Mouse (Mus musculus) hindbrain, embryonic 16.5 days (tissue): ENCODE measurements around the gene 1700003E16Rik. TPM values are rescaled to one million over a fixed set of nuclear protein-coding genes. Genes with fewer than 3 reads are reported as not detected.
A peak's percentile ranks its signal among the peaks of the same experiment; 100 is the strongest.

Experiments used
- ATAC-seq: fragments of 200-750 bp; cut with Nextera tagmentation; 2 replicates; pipeline ENCODE4 v1.8.0; 2017; ENCODE audit warnings: moderate TSS enrichment, moderate library complexity
- H3K27ac ChIP-seq: fragments of 300-500 bp; sonication (generic); 2 replicates; pipeline ENCODE4 v1.5.1; 2014; ENCODE audit warnings: low read depth, mild to moderate bottlenecking, control low read depth, low read length, moderate library complexity
- H3K27me3 ChIP-seq: fragments of 300-500 bp; sonication (generic); replicated peaks from 2 replicates; pipeline ENCODE4 v1.6.1; 2014; ENCODE audit warnings: low read length; ENCODE audit not compliant: control insufficient read depth, insufficient read depth
- H3K36me3 ChIP-seq: fragments of 300-500 bp; sonication (generic); 2 replicates; pipeline ENCODE4 v1.6.1; 2014; ENCODE audit warnings: mild to moderate bottlenecking, low read length, moderate library complexity, mixed read lengths; ENCODE audit not compliant: control insufficient read depth, insufficient read depth
- H3K4me1 ChIP-seq: fragments of 300-500 bp; sonication (generic); 2 replicates; pipeline ENCODE4 v1.6.1; 2014; ENCODE audit warnings: low read depth, low read length; ENCODE audit not compliant: control insufficient read depth, insufficient read depth
- H3K4me2 ChIP-seq: fragments of 300-500 bp; sonication (generic); 2 replicates; pipeline ENCODE4 v1.6.1; 2014; ENCODE audit warnings: mild to moderate bottlenecking, low read length, control low read depth, moderate library complexity
- H3K4me3 ChIP-seq: fragments of 300-500 bp; sonication (generic); 2 replicates; pipeline ENCODE4 v1.5.1; 2014; ENCODE audit warnings: mild to moderate bottlenecking, low read length, control low read depth, moderate library complexity
- H3K9ac ChIP-seq: fragments of 300-500 bp; sonication (generic); 2 replicates; pipeline ENCODE4 v1.6.1; 2014; ENCODE audit warnings: low read depth, mild to moderate bottlenecking, control low read depth, low read length, moderate library complexity
- H3K9me3 ChIP-seq: fragments of 300-500 bp; sonication (generic); 2 replicates; pipeline ENCODE4 v1.6.1; 2014; ENCODE audit warnings: mild to moderate bottlenecking, low read length, moderate library complexity; ENCODE audit not compliant: control insufficient read depth
- WGBS: fragments of 180-500 bp; shearing (Covaris S2); extraction: QIAGEN DNeasy Blood & Tissue Kit; methylation state at CpG from one replicate; pipeline ENCODE4 v1.1.7; 2014; 5-methylcytosine and 5-hydroxymethylcytosine counted together
- polyA plus RNA-seq: library from polyadenylated mRNA; unstranded; fragments of >200 nt; fragmentation: Nextera tagmentation; extraction: Ambion mirVana; gene quantifications from 2 replicates; pipeline ENCODE4 v1.2.1, GENCODE M21; 2015

1700003E16Rik gene
- polyA plus RNA-seq, 1 experiment from 2014 or later, result 12.9 TPM

GRCm38 (mm10) chr6:83162701-83163100 is 6.5 kb downstream of the 1700003E16Rik start:
- no peak for ATAC-seq
- no peaks in the 10 kb centered on the region for H3K9me3 ChIP-seq
- H3K4me3 ChIP-seq, result peak overlapping the region; percentile 32
- peak overlapping the region; percentile 59 for H3K4me2 ChIP-seq
- 0% methylated on average over 8 of the region's 8 CpGs for WGBS
- no peak overlapping the region for H3K9ac ChIP-seq
- peaks cover 28% of the 10 kb centered on the region for H3K4me1 ChIP-seq
- H3K36me3 ChIP-seq, result no peaks in the 10 kb centered on the region
- H3K27ac ChIP-seq, result no peak overlapping the region
- H3K27me3 ChIP-seq, result peaks cover 30% of the 10 kb centered on the region

- H3K27ac ChIP-seq, result peak overlapping the region; percentile 96
- peaks cover 39% of the 10 kb centered on the region for H3K4me1 ChIP-seq
- no peaks in the 10 kb centered on the region for H3K9me3 ChIP-seq
- ATAC-seq, result peak; percentile 38
- no peaks in the 10 kb centered on the region for H3K36me3 ChIP-seq
- H3K4me3 ChIP-seq, result peak overlapping the region; percentile 88
- peak overlapping the region; percentile 75 for H3K4me2 ChIP-seq
- 5% methylated on average over 6 of the region's 6 CpGs for WGBS
- peak overlapping the region; percentile 94 for H3K9ac ChIP-seq
- H3K27me3 ChIP-seq, result peaks cover 28% of the 10 kb centered on the region
Observed at GRCm38 (mm10) chr6:83165026-83165606, 8.9 kb downstream of the 1700003E16Rik start.

GRCm38 (mm10) chr6:83165607-83166242 is 9.5 kb downstream of the 1700003E16Rik start, which contains the start of gene Dctn1:
Dctn1 (plus strand) TSS chr6:83165920.
- H3K4me1 ChIP-seq, result peaks cover 39% of the 10 kb centered on the region
- peak within 1 kb of the TSS; percentile 96 for H3K27ac ChIP-seq
- peaks cover 22% of the 10 kb centered on the region for H3K27me3 ChIP-seq
- ATAC-seq, result peak; percentile 87
- no peaks in the 10 kb centered on the region for H3K36me3 ChIP-seq
- peak within 1 kb of the TSS; percentile 94 for H3K9ac ChIP-seq
- H3K9me3 ChIP-seq, result no peaks in the 10 kb centered on the region
- H3K4me3 ChIP-seq, result peak within 1 kb of the TSS; percentile 88
- WGBS, result under 1% methylated on average over 57 of the region's 58 CpGs
- H3K4me2 ChIP-seq, result peak within 1 kb of the TSS; percentile 75

DNA sequence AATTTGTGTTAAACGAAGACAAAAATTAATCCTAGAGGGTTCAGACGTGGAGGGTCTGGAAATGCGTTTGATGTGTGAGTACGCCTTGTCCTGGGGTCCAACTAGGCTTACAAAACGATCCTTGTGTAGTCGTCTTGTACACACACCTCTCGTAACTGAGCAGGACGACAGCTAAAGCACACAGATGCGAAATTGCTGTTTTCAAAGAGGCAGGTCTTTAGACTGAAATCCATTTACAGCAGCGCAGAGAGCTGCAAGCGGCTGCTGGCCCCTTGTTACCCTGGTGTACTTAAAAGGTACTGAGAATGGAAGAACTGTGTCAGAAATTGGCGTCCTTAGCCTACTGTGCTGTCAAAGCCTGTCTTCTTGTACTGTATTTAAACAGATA is 10.0 kb downstream of the 1700003E16Rik start:
- ATAC-seq, result no peak; the same call in 1 of the 2 replicates
- H3K4me1 ChIP-seq, result peaks cover 45% of the 10 kb centered on the region
- H3K27me3 ChIP-seq, result peaks cover 17% of the 10 kb centered on the region
- peak overlapping the region; percentile 75 for H3K4me2 ChIP-seq
- 0% methylated on average over 12 of the region's 12 CpGs for WGBS
- no peaks in the 10 kb centered on the region for H3K36me3 ChIP-seq
- peak overlapping the region; percentile 96 for H3K27ac ChIP-seq
- H3K4me3 ChIP-seq, result peak overlapping the region; percentile 88
- H3K9ac ChIP-seq, result peak overlapping the region; percentile 94
- no peaks in the 10 kb centered on the region for H3K9me3 ChIP-seq

- Histone ChIP-seq H3K4me3 (no peak overlapping the region), H3K36me3 (no peaks in the 10 kb centered on the region), H3K4me1 (peaks cover 40% of the 10 kb centered on the region), H3K9me3 (no peaks in the 10 kb centered on the region), H3K4me2 (no peak overlapping the region), H3K27me3 (no peaks in the 10 kb centered on the region), H3K27ac (no peak overlapping the region), H3K9ac (no peak overlapping the region)
- 82% methylated on average over 5 of the region's 5 CpGs for WGBS
- no peak for ATAC-seq
Observed at GRCm38 (mm10) chr6:83169872-83170271, 13.7 kb downstream of the 1700003E16Rik start.

DNA sequence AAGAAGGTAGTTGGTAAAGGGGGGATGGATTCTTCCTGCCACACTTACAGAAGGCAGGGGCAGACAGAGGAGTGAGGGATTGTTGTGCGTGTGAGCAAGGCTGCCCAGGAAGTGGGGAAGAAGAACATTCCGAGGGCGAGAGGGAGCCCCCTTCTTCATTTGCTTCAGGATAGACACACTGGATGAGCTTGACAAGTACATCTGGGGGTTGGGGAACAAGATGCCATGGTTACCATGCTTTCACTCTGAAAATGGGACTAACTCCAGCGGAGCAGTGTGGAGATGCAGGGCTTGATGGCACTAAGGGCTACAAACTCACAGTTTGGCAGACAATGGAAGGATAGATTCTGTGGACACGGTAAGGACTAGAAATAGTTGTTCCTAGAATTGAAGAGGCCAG is 14.9 kb downstream of the 1700003E16Rik start:
- no peaks in the 10 kb centered on the region for H3K9me3 ChIP-seq
- no peaks in the 10 kb centered on the region for H3K36me3 ChIP-seq
- peak overlapping the region; percentile 59 for H3K4me2 ChIP-seq
- peak overlapping the region; percentile 59 for H3K9ac ChIP-seq
- no peak for ATAC-seq
- 76% methylated on average over 5 of the region's 5 CpGs for whole genome bisulfite sequencing
- peaks cover 36% of the 10 kb centered on the region for H3K4me1 ChIP-seq
- H3K4me3 ChIP-seq, result peak overlapping the region; percentile 43
- H3K27ac ChIP-seq, result 0 out of 2 replicates have a peak overlapping the region, but pooled peaks have one; percentile 51
- H3K27me3 ChIP-seq, result no peaks in the 10 kb centered on the region

DNA sequence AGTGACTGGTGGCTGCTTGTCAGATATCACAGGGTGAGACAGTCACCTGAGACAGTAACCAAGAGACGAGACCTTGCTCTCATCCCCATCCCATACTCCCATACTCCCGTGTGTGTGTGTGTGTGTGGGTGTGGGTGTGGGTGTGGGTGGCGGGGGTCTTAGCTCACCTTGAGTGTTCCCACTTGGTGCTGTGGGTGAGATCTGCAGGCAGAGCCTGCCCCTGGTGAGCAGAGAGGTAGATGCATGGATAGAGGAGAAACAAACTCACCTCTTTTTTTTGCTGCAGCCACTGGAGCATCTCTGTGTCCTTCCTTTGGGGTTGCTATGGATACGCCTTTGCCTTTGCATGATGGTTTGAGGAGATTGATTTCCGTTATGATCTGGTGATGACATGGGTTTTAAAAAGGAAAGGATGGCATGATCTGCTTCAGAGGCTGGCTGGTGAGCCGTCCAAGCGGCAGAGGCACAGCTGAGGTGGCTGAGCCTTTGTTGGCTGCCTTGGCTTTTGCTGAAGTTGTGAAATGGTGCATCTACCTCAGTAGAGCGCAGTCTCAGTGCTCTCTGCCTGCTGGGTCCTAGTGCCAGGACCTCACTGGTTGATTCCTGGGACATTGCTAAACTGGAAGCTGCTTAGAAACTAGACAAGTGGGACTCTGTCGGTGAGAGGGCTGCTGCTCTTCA is 16.2 kb downstream of the 1700003E16Rik start:
- peak overlapping the region; percentile 79 for H3K27ac ChIP-seq
- peak overlapping the region; percentile 43 for H3K4me3 ChIP-seq
- ATAC-seq, result peak; percentile 86
- H3K9me3 ChIP-seq, result no peaks in the 10 kb centered on the region
- no peaks in the 10 kb centered on the region for H3K36me3 ChIP-seq
- peak overlapping the region; percentile 59 for H3K4me2 ChIP-seq
- no peaks in the 10 kb centered on the region for H3K27me3 ChIP-seq
- H3K4me1 ChIP-seq, result peaks cover 29% of the 10 kb centered on the region
- 41% methylated on average over 9 of the region's 9 CpGs for WGBS
- H3K9ac ChIP-seq, result peak overlapping the region; percentile 59

DNA sequence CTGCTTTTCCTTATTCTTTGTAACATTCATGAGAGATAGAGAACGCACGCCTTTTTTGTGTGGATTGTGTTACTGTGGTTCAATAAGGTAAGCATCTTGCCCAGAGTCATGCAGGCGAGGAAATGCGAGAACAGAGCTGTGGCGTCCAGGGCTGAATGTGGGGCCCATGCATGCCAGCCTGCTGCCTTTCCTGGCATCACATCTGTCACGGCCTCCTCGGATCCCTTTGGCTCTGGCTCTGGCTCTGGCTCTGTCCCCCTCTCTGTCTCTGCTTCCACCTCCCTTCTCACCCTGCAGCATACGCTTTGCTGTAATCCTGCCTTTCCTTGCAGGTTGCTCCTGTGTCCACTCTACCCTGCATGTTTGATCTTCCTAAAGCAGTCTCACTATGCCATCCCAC is 19.8 kb downstream of the 1700003E16Rik start:
- 78% methylated on average over 8 of the region's 8 CpGs for WGBS
- H3K9ac ChIP-seq, result no peak overlapping the region
- no peak overlapping the region for H3K27ac ChIP-seq
- ATAC-seq, result no peak
- no peaks in the 10 kb centered on the region for H3K27me3 ChIP-seq
- H3K4me2 ChIP-seq, result no peak overlapping the region
- H3K36me3 ChIP-seq, result no peaks in the 10 kb centered on the region
- no peak overlapping the region for H3K4me3 ChIP-seq
- H3K4me1 ChIP-seq, result peaks cover 29% of the 10 kb centered on the region
- no peaks in the 10 kb centered on the region for H3K9me3 ChIP-seq
